Mouse (Mus musculus) megakaryocyte progenitor cell, adult 5-6 weeks (primary cell): ENCODE results near the gene Ints13. TPM values are rescaled to one million over a fixed set of nuclear protein-coding genes. Genes with fewer than 3 reads are reported as not detected.

Source experiments
- ATAC-seq: replicated peaks from 2 replicates; pipeline ENCODE4 v1.8.0; 2016; ENCODE audit warnings: mild to moderate bottlenecking, moderate TSS enrichment, inconsistent platforms; ENCODE audit not compliant: poor library complexity
- total RNA-seq, 2 experiments: library from RNA; stranded (forward) in 1 of 2; stranded (reverse) in 1 of 2; fragments of 157-497, 149-512 nt in 1 of 2; fragments of 200-1000 nt in 1 of 2; gene quantifications; 2 replicates each; pipeline versions ENCODE4 v1.2.3 to v1.2.4; 2015 to 2017

Gene Ints13
- total RNA-seq, 2 experiments from 2014 or later = 86.4 to 117 TPM

DNA sequence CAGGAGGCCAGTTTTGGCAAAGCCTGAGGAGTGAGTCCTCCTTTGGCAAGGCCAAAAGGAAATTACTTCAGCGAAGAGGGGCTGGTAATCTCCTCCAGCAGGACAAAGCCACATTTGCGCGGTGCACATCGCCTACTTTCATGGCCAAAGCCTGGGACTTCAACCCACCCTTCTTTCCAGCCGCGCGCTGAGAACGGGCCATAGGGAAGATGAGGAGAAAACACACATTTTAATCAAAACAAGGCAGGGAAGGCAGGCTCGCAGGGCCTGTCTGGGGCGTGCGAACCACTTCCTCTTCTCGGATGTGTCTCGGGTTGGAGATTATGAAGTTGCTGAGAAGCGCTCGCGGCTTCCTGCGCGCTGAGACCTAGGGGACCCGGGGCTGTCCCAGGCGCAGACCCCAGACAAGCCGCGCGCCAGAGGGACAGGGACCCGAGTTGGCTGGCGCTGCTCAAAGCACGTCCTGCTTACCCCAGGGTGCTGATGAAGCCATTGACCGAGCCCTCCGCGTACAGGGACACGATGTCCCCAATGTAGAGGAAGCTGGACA lies 76.2 kb downstream of the Ints13 start:
- peak; percentile 70 for ATAC-seq

DNA sequence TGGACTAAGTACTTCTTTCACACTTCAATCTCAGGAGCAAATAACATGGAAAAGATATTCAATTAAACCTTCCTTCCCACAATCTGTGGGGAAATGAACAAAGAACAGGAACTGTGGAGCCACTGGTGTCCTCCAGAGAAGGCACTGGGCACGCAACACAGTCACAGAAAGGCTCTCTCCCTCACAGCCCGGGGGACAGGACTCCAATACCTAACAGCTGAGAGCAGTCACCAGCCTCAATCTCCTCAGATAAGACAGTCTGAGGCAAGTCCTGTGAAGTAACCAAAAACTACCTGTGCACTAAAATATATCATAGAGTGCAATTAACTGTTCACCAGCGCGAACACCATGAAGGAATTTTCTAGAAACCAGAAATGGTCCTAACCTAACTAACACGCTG lies 76.9 kb downstream of the Ints13 start:
- no peak for ATAC-seq

DNA sequence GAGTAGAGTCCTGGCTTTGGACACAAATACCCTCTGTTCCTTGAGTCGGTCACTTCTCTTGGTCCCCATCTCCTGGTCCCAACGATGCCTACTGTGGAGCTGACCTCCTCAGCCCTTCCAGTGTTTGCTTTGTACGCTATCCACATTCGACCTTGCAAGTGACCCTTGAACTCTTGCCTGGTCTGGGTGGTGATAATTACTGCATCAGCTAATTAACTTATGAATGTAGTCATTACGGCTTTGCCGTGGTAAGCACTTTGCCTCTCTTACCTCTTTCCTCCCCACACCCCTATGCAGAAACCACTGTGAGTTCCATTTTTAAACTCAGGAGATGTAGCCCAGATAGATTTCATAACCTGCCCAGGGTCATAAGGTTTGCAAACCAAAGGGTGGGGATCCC lies 77.4 kb downstream of the Ints13 start:
- ATAC-seq = no peak

Other genes with a start within 250 kb of the Ints13 start
- gene Itpr2, start 75.6 kb downstream of the Ints13 start, total RNA-seq (2015) = 5.2 and 6.9 TPM in 2 replicates
- 11.0 and 13.3 TPM in 2 replicates for gene Itpr2, start 75.6 kb downstream of the Ints13 start, total RNA-seq (2017)
- 156 and 161 TPM in 2 replicates for gene Fgfr1op2, start 632 bp downstream of the Ints13 start, total RNA-seq (2015)
- gene Fgfr1op2, start 632 bp downstream of the Ints13 start, total RNA-seq (2017) = 134 and 154 TPM in 2 replicates
- gene Med21, start 64.7 kb upstream of the Ints13 start, total RNA-seq (2015) = 222 and 260 TPM in 2 replicates
- gene Med21, start 64.7 kb upstream of the Ints13 start, total RNA-seq (2017) = 190 and 247 TPM in 2 replicates
- 78.9 and 81.3 TPM in 2 replicates for gene Tm7sf3, start 65.0 kb upstream of the Ints13 start, total RNA-seq (2015)
- 92.5 and 99.5 TPM in 2 replicates for gene Tm7sf3, start 65.0 kb upstream of the Ints13 start, total RNA-seq (2017)
- gene Stk38l, start 147.2 kb upstream of the Ints13 start, total RNA-seq (2015) = 2.5 and 3.0 TPM in 2 replicates
- gene Stk38l, start 147.2 kb upstream of the Ints13 start, total RNA-seq (2017) = 2.3 and 2.4 TPM in 2 replicates
- not detected in 2 replicates for gene Arntl2, start 218.2 kb upstream of the Ints13 start, total RNA-seq (2015)
- not detected in 2 replicates for gene Arntl2, start 218.2 kb upstream of the Ints13 start, total RNA-seq (2017)